Mouse (Mus musculus): ENCODE results near the gene Vwa7.
A peak's percentile ranks its signal among the peaks of the same experiment; 100 is the strongest.
"Not testable (repeated sequence)": the region's sequence is repeated elsewhere in the genome, so short reads cannot be mapped to it uniquely, and the experiment has no call there.

The Vwa7 gene

GRCm38 (mm10) chr17:35022541-35023060 lies 6.2 kb downstream of the Vwa7 start:
- DNase-seq = peak; percentile 14

DNA sequence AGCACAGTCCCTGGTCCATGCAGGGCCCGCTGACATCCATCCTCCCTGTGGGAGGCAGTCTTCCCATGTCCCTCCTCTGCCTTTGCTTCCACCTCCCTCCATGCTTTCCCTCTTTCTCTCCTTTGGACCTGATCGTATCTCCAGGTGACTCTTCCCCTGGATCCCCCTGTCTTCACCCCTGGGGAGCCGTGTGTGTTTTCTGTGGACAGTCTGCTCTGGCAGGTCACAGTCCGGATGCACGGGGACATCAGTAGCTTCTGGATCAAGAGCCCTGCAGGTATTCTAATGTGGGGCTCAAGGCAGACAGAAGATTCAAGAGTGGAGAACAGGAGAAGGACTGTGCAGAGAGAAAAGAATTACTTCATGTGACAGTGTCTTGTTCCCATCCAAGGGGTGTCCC lies 6.8 kb downstream of the Vwa7 start:
- no peak for DNase-seq

GRCm38 (mm10) chr17:35023756-35024155 lies 7.4 kb downstream of the Vwa7 start:
- DNase-seq = peak; percentile 9

- no peak for DNase-seq
Observed at GRCm38 (mm10) chr17:35024261-35024660, 7.9 kb downstream of the Vwa7 start.

- DNase-seq = peak; percentile 47
Observed at GRCm38 (mm10) chr17:35024691-35025488, 8.5 kb downstream of the Vwa7 start.

GRCm38 (mm10) chr17:35026206-35026605 lies 9.8 kb downstream of the Vwa7 start:
- DNase-seq = peak; percentile 6

- DNase-seq = peak; percentile 19
Observed at GRCm38 (mm10) chr17:35027277-35028068, 11.1 kb downstream of the Vwa7 start, which contains the start of gene Sapcd1. Sapcd1 (minus strand) TSS chr17:35028016.

DNA sequence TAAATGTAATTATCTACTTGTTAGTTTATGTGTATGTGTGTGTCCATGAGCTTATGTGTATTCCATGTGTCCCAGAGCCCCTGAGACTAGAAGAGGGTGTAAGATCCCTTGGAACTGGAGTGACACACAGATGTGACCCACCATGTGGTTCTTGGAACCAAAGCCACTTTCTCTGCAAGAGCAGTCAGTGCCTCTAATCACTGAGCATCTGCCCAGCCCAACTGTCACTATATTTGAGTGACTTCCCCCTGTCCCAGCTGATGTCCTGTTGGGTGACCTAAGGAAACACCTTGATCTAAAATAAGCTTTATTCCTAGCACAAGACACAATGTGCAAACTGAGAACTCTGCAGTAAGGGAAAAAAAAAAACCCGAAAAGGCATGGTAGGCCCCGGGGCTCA lies 11.9 kb downstream of the Vwa7 start:
- no peak for DNase-seq

DNA sequence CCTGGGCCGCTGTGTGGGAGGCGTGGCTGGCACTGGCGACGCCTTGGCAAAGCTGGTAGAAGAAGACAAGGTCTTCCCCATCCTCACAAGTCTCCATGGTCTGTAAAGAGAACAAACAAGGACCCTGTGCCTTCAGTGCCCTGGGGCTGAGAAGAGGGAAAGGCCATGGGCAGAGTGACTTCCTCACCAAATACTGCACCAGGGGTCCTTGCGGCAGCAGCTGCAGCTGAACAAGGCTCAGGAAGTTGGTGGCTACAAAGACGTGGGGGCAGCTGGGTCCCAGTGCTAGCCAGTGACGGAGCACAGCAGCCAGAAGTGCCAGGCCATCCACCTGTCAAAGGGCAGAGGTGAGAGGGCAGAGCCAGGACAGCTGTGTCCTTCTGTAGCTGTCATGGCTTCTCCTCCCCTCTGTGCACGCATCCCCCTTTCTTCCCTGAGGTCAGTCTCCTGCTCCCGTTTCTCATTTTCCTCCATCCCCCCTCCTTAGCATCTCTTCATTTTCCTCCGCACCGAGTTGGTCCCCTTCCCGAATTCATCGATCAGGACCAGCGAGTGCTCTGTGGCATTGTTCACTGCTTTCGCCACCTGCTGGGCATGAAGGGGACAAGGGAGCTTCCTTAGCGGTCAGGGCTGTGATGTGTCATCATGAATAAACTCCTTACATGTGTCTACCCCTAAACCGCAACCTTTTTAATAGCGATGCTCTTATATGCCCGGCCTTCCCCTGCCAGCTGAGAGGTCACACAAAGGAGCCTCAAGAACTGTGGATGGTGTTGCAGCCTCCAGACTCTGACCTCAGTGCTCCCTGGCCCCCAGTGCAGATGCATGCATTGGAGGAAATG lies 13.5 kb downstream of the Vwa7 start:
- peak; percentile 37 for DNase-seq

GRCm38 (mm10) chr17:35031272-35031671 lies 14.9 kb downstream of the Vwa7 start:
- no peak for DNase-seq

- DNase-seq = peak; percentile 8
Observed at GRCm38 (mm10) chr17:35031880-35032279, 15.5 kb downstream of the Vwa7 start.

GRCm38 (mm10) chr17:35032323-35032870 lies 16.0 kb downstream of the Vwa7 start:
- no peak for DNase-seq

- not testable (repeated sequence) for DNase-seq
Observed at GRCm38 (mm10) chr17:35033703-35034102, 17.3 kb downstream of the Vwa7 start.

DNA sequence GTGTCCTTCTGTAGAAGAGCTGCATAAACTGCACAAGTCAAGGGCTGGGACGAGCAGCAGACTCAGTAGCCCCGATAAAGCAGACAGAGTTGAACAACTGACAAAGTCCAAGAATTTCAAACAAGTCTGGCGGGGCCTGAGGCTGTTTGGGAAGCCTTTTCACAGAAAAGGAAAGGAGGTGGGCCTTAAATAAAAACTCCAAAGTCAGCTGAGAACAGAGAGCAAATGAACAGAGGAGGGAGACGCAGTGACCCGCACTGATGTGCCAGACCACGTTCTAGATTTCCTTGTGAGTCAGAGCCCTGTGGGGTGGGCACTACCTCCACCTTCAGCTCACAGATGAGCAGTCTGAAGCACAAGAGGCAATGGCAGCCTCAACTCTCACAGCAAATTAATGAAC lies 18.5 kb downstream of the Vwa7 start:
- DNase-seq = no peak

GRCm38 (mm10) chr17:35039121-35039873 lies 22.9 kb downstream of the Vwa7 start:
- DNase-seq = no peak

GRCm38 (mm10) chr17:35043794-35044193 lies 27.4 kb downstream of the Vwa7 start:
- DNase-seq = no peak

- no peak for DNase-seq
Observed at GRCm38 (mm10) chr17:35044904-35045806, 28.8 kb downstream of the Vwa7 start.

- no peak for DNase-seq
Observed at GRCm38 (mm10) chr17:35045807-35046680, 29.7 kb downstream of the Vwa7 start.

GRCm38 (mm10) chr17:35046681-35047455 lies 30.5 kb downstream of the Vwa7 start, which contains the start of gene Msh5:
Msh5 (minus strand) TSS chr17:35046745.
- peak; percentile 99 for DNase-seq

Data from kidney, postnatal 10 days (tissue).